Mouse (Mus musculus) large intestine, adult 2 months (tissue): ENCODE measurements around the gene Sufu. TPM values are rescaled to one million over a fixed set of nuclear protein-coding genes. Genes with fewer than 3 reads are reported as not detected.

Experiments
- DNase-seq: peaks from one replicate; pipeline ENCODE4 v3.0.0-alpha.2; 2012; ENCODE audit warnings: low read depth, low spot score
- WGBS: fragments of 180-500 bp; shearing (Covaris S2); methylation state at CpG from one replicate; pipeline ENCODE4 v1.1.7; 2018; 5-methylcytosine and 5-hydroxymethylcytosine counted together
- polyA plus RNA-seq: library from polyadenylated mRNA; depleted of rRNA; stranded (reverse); fragments of >200 nt; gene quantifications from 2 replicates; pipeline ENCODE4 v1.2.3, GENCODE M21; 2012

The Sufu gene
- polyA plus RNA-seq, 1 experiment = 6.6 TPM

DNA sequence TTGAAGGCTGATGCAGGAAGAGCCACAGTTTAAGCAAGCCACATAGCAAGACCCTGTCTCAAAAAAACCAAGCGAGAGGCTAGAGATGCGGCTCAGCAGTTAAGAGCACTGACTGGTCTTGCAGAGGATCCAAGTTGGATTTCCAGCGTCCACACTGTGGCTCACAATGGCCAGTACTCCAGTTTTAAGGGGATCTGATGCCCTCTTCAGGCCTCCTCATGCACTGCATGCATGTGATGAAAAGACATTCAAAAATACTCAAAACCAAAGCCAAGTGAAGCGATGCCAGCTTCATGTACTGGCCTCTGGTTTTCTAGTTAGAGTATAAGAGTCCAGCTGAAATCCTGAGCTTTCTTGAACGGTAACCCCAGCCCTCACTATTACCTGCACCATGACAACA lies 6.8 kb upstream of the Sufu start:
- DNase-seq = no peak
- WGBS = 87% methylated on average over 5 of the region's 5 CpGs

DNA sequence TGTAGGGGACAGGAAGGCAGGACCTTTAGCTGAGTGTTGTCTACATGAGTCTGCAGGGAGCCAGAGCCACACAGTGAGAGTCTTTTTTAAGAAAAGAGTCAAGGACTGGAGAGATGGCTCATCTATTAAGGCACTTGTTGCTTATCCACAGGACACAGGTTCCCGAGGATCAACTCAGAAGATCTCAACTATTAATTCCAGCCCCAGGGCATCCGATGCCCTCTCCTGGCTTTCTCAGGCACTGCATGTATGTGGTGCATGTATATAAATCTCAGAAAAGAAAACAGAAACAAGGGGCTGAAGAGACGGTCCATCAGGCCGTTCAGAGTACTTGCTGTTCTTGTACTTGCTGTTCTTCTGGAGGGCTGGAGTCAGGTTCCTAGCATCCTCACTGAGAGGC lies 4.7 kb upstream of the Sufu start:
- DNase-seq = no peak
- 11% methylated on average over 4 of the region's 4 CpGs for WGBS

DNA sequence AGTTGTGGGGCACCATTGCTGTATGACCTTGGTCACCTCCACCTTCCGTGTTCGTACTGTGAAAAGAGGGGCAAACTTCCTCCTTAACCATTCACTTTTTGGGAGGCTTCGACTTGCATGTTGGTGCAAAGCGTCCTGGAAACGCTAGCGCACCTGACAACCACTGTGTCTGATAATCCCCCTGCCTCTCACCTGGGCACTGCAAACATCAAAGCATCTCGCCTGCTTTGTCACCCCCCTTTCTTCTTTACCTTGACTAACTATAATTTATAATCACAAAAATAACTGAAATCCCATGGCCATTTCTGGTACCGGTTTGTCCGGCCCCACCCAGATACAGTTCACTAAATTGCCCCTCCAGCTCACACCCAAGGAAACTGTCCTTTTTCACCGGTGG lies 2.0 kb upstream of the Sufu start:
- WGBS = 0% methylated on average over 10 of the region's 10 CpGs

DNA sequence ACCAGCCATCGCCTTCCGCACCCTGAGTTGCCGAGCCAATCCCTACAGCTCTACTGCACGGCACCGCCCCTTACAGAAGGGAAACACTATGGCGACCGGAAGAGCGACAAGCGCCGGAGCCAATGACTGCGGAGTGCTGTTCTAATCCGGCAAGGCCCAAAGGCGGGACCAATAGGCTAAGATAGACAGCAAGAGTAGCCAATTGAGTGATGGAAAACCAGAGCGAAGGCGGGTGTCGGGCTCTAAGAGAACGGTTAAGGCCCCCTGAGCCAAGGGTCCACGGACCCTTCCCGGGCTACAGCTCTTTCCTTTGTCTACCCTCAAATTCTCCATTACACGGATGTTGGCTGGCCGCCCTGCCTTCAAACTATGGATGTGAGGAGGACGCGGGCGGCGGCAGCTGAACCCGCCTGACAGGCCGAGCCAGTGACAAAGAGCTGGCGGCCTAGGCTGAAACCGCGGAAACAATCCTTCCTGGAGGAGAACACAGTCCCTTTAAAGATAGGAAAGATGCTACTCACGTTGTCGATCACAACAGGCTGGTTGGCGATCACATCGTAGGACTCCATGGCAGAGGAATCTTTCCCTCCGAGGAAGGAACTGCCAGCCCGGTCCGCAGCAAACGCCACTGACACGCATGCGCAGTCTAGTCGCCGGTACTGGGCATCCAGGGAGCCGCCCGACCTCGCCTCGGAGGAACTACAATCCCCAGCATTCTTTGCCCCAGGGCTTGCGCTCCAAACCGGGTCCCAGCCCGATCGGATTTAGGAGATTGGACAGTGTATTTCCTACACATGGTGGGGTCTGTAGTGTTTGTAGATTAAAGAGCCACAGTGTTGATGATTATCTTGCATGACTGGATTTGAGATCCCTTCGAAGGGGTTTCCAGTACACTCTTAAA lies 1.3 kb upstream of the Sufu start, which contains the start of gene Actr1a:
Gene Actr1a (minus strand): TSS at position 640 of the 901 bp plus-strand sequence.
- peak; percentile 99 for DNase-seq
- under 1% methylated on average over 51 of the region's 51 CpGs for whole genome bisulfite sequencing

More for the DNA sequence above, 2.0 kb upstream of the Sufu start:
- no peak for DNase-seq

DNA sequence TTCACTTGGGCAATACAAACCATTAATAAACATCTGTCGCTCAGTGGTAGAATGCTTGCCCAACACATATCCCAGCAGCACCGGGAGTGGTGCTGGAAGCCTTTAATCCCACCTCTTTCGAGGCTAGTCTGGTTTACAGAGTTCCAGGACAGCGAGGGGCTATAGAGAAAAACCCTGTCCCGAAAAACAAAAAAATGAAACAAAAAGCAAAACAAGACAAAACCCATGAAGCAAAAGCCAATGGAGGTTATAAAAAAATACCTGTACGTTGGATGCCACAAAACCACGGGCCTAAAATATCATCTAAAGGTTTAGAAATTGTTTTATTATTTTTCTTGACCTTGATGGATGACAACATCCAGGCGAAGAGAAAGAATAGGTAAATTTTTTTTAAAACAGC lies 587 bp upstream of the Sufu start:
- DNase-seq = no peak
- 5% methylated on average over 8 of the region's 8 CpGs for WGBS

DNA sequence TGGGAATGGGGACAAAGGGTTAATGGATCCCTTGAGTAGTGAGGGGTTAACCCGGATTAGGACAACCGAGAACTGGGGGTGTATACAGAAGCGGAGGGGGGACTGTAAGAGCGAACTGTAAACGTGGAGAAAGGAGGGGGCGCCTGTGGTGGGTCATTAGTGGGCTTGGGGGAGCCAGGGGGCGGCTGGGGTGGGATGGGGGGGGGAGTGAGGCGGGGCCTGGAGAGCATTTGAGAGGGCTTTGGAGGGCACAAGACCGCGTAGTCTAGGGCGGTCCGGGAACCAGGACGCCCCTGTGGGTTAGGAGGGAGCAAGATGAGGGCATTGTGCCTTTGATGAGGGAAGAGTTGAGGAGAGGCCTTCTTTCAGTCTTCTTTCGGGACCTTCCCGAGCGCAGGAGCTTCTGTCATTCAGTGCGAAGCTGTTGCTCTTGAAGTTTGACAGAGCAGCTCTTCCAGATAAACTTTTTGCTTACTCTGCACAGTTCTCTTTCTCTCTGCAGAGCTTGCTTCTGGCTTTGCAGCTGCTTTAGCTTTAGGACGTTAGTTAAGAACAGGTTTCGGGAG lies 823 bp downstream of the Sufu start:
- 16% methylated on average over 19 of the region's 19 CpGs for whole genome bisulfite sequencing
- no peak for DNase-seq

DNA sequence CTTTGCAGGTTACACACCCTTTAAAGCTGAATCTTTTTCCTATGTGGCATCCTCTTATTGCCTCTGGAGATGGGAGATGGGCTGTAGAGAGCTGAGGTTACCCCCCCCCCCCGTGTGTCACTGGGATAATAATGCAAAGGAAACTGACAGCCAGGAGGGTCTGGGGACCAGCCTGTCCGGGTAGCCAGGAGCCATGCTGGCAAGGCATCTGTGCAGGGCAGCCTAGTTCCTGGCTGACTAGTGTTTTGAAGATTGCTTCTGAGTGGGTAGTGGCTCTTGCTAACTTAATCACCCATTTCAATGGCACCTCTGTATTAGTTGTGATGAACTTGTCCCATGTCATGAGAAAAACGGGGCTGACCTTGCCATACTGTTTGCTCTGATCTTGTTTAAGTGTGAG lies 1.7 kb downstream of the Sufu start:
- DNase-seq = no peak
- WGBS = 57% methylated on average over 3 of the region's 3 CpGs

DNA sequence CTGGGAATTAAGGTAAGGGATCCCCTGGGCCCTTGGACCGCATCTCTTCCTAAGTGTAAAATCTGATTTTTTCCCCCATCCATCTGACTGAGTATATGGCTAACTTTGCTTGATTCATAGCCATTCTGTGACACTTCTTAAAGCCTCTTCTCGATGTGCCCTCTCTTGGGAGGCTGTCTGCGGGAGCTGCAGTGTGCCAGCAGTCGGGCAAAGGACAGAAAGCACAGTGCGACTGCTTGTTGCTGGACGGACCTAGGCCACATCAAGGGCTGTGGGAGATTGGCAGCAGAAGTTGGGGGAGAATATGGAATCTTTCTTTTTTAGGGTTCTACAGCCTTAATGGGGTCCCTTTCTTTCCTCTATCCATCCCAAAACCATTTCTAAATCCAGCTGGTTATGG lies 2.7 kb downstream of the Sufu start:
- WGBS = 87% methylated on average over 6 of the region's 6 CpGs

DNA sequence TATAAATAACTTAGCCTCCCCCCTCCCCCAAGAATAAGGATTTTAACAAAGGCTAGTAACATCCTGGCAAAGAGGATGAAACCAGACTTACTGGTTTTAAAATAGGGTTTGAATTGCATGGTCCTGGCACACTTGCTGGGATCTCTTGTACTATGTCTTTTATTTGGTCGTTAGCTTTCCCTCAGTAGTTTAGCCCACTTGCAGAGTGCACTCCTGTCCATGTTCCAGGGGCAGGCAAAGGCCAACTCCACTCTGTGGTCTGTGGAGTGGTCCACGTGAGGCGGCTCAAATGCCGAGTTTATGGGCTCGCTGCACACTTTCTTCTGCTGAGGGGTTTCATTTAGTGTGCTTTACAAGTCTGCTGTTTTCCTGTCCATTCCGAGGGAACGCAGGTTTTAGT lies 3.2 kb downstream of the Sufu start:
- DNase-seq = no peak
- 69% methylated on average over 7 of the region's 7 CpGs for WGBS

More for the DNA sequence above, 2.7 kb downstream of the Sufu start:
- DNase-seq = no peak

DNA sequence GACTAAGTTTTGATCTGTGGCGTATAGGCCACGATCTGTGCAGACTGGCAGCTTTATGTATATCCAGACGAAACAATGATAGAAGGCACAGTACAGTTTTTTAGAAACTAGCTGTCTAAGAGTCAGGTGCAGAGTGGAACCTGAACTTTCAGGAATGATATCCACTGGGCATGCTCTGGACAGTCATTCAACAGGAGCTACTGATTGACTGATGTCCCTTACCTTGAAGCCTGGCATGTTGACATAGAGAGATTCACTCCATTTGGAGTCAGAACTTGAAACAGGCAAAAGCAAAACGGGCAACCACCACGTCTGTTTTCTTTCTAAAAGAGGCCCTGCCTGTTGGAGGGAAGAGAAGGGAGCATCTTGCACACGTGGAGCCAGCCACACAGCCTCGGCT lies 3.9 kb downstream of the Sufu start:
- no peak for DNase-seq
- 77% methylated on average over 7 of the region's 7 CpGs for whole genome bisulfite sequencing

DNA sequence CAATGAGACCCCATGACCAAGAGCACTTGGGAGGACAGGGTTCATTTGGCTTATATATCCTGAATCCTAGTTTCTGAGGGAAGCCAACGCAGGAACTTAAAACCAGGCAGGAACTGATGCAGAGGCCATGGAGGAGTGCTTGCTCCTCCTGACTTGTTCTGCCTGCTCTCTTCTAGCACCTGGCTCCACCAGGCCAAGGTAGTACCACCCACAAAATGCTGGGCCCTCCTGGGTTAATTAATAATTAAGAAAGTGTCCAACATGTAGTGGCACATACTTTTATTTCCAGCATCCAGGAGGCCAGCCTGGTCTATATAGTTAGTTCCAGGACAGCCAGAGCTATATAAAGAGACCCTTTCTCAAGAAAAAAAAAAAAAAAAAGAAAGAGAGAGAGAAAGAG lies 7.3 kb downstream of the Sufu start:
- DNase-seq = no peak
- 91% methylated on average over 1 of the region's 1 CpGs for WGBS

DNA sequence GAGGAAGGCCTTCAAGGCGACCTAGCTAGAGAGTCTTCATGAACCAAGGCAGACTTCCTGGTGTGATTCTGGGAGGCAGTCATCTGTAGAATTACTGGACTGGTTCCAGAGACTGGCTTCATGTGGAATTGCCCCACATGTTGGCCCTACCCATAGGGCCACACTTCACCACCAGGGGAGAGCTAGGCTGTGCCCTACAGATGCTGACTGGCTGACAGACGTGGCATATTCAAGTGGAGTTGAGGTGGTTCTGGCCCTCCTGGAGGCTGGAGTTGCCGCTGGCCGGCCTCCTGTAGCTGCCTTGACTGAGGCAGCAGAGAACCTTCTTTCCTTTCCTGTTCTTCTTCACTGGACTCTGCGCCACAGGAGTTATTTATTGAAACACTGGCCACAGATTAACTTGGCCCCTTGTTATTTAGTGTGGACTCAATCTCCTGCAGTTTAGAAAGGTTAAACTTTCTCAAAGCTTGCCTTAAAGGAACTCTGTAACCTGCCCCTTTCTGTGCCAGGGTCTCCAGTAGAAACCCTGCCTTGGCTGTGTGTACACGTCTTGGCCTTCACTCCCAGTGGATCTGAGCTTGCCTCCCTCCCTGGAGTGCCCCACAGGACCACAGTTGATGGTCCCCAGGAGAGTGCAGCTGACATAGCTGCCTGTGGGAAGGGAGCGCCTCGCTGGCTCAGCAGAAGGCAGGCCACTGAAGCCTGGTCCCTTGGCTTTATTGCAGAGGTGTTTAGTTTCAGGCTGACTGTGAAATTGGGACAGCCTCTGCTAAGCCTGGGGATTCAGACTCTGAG lies 10.1 kb downstream of the Sufu start:
- DNase-seq = no peak
- WGBS = 77% methylated on average over 8 of the region's 8 CpGs

DNA sequence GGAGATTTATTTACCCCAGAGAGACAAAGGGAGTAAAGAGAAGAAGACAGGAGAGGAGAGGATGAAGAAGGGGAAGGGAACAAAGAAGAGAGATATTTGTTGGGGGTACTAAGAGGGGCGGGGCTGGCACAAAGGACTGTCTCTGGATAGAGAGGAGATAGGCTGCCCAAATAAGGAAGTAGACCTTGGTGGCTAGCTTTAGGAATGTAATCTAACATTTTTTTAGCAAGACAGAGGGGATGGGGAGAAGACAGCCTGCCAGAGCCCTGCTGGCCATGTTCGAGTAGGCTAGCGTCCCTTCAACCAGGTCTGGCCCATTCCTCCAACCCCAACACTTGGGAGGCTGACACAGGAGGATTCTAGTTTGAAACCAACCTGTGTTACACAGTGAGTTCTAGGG lies 12.8 kb downstream of the Sufu start:
- 72% methylated on average over 3 of the region's 3 CpGs for WGBS

DNA sequence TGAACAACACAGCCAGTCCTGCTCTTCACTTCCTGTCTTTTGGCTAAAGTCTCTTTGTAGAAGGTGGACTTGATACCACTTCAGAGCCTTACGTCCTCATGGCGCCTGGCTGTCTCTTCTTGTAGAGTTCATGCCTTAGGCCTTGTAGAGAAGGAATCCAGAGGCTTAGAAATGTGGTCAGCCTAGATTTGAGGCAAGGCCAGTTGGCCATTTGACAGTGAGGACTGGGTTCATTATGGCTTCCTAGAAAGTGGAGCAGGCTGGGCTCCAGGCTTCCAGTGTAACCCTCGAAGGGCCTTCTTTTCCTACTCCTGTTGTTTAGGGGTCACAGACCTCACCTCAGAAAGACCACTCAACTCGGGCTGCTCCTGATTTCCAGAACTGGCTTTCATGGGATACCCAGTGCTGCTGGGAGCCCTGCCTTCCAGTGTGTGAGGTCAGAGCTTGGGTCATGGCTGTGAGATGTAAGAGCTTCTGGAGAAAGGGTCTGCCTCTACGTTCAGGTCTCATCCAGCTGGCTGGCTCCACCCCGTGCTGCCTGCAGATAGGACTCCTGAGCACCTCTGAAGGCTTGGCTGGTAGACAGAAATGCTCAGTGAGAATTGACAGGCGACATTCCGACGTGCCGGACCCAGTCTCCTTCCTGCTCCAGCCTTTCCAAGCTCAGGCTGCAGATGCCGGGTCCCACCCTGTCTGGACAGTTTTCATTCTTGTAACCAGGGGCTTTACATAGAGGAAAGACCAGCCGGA lies 15.5 kb downstream of the Sufu start:
- DNase-seq = no peak
- WGBS = 80% methylated on average over 12 of the region's 12 CpGs

More for the DNA sequence above, 12.8 kb downstream of the Sufu start:
- no peak for DNase-seq

DNA sequence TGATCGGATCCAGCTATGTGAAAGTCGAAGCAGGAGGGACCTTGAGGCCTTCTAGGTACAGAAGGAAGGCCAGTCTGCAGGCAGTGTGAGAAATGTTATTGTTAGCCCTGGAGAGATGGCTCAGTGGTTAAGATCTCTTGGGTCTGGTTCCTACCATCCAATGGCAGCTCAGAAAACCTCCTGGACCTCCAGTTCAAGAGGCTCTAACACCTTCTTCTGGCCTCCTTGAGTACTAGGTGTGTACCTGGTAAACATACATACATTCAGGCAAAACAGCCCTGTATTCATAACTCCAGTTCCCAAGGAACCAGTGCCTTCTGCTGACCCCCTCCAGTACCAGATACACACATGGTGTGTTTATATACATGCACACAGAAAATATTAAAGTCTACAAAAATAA lies 17.3 kb downstream of the Sufu start:
- WGBS = 82% methylated on average over 2 of the region's 2 CpGs
- DNase-seq = no peak

DNA sequence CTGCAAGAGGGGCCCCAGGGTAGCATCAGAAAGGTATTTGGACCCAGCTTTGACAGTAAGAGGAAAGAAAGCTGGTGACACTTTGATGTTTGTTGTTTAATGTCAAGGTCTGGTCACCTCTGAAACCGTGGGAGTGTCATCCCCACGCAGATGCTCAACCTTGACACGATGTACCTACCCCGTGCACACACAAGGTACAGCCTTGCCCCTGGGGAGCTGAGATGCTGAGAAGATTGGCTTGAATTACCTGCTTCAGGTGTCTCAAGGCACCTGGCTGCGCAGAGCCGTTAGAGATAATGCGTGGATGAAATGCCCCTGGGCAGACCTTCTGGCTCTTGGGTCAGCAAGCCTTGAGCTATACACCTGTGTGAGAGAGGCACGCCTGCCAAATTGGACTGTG lies 17.8 kb downstream of the Sufu start:
- whole genome bisulfite sequencing = 89% methylated on average over 8 of the region's 8 CpGs
- no peak for DNase-seq

DNA sequence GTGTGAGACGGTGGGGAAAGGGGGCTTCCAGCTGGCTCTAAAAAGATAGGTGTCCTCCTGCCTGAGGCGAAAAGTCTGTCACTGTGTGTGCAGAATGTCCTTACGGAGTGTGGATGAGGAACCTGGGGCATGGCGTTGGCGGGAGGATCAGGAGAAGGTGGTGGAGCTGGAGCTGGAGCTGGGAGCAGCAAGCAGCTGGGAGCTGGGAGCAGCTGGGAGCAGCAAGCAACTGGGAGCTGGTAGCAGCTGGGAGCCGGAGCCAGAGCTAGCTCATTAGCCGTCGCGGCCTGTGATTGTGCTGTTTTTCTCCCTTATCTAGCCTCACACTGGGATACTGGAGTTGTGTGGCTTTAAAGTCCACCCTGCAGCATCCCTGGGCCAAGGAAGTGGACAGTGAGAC lies 19.6 kb downstream of the Sufu start:
- no peak for DNase-seq
- WGBS = 84% methylated on average over 9 of the region's 9 CpGs

DNA sequence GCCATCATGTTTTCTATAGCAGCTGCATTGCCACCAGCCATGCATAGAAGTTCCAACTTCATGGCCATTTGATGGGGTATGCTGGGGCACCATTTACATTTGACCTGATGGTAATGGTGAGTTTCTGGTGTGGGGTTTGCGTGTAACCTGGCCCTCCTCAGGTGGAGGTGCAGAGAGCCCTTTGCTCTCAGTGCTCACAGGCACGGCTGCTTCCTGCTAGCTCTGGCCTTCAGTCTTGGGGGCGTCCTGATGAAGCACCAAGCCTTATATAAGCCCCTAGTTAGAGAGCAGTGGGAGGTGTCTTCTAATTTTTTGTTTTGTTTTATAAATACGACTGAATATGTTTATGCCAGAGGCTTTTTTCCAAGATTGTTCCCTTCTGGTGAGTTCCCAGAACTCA lies 21.4 kb downstream of the Sufu start:
- 72% methylated on average over 4 of the region's 4 CpGs for WGBS

DNA sequence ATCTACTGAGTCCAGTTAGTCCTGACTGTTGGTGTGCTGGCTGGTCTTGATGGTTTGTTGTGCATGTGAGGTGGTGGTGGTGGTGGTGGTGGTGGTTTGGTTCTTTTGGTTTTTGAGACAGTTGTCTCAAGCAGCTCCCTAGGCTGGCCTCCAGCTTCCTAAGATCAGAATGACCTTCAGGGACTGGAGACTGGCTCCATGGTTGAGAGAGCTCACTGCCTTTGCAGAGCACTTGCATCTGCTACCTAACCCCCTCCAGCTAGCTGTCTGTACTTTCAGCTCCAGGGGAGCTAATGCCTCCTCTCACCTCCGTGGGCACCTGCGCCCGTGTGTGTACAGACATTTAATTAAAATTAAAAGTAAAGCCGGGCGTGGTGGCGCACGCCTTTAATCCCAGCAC lies 23.7 kb downstream of the Sufu start:
- no peak for DNase-seq
- whole genome bisulfite sequencing = 79% methylated on average over 7 of the region's 7 CpGs

More for the DNA sequence above, 21.4 kb downstream of the Sufu start:
- no peak for DNase-seq
